Mouse (Mus musculus) neural tube, embryonic 13.5 days (tissue): ENCODE measurements around the gene Dync1i2. TPM values are rescaled to one million over a fixed set of nuclear protein-coding genes. Genes with fewer than 3 reads are reported as not detected.

ENCODE experiments used
- ATAC-seq: fragments of 200-750 bp; cut with Nextera tagmentation; 2 replicates; pipeline ENCODE4 v1.8.0; 2017; ENCODE audit warnings: low read depth, mild to moderate bottlenecking, moderate TSS enrichment, moderate library complexity
- H3K27ac ChIP-seq: fragments of 300-500 bp; sonication (generic); replicated peaks from 2 replicates; pipeline ENCODE4 v1.5.1; 2015; ENCODE audit warnings: moderate library complexity, mild to moderate bottlenecking, inconsistent platforms
- H3K27me3 ChIP-seq: fragments of 300-500 bp; sonication (generic); 2 replicates; pipeline ENCODE4 v1.6.1; 2015; ENCODE audit warnings: mild to moderate bottlenecking, inconsistent platforms
- H3K36me3 ChIP-seq: fragments of 300-500 bp; sonication (generic); 2 replicates; pipeline ENCODE4 v1.6.1; 2015; ENCODE audit warnings: mild to moderate bottlenecking, inconsistent platforms
- H3K4me1 ChIP-seq: fragments of 300-500 bp; sonication (generic); replicated peaks from 2 replicates; pipeline ENCODE4 v1.6.1; 2015; ENCODE audit warnings: inconsistent platforms
- H3K4me2 ChIP-seq: fragments of 300-500 bp; sonication (generic); 2 replicates; pipeline ENCODE4 v1.6.1; 2015; ENCODE audit warnings: inconsistent platforms, mild to moderate bottlenecking, moderate library complexity
- H3K4me3 ChIP-seq: fragments of 300-500 bp; sonication (generic); 2 replicates; pipeline ENCODE4 v1.5.1; 2015; ENCODE audit warnings: mild to moderate bottlenecking, inconsistent platforms
- H3K9ac ChIP-seq: fragments of 300-500 bp; sonication (generic); 2 replicates; pipeline ENCODE4 v1.6.1; 2015; ENCODE audit warnings: moderate library complexity, mild to moderate bottlenecking, inconsistent platforms
- H3K9me3 ChIP-seq: fragments of 300-500 bp; sonication (generic); 2 replicates; pipeline ENCODE4 v1.6.1; 2016; ENCODE audit warnings: inconsistent platforms
- WGBS: fragments of 180-500 bp; shearing (Covaris S2); methylation state at CpG from one replicate; pipeline ENCODE4 v1.1.7; 2015; 5-methylcytosine and 5-hydroxymethylcytosine counted together
- polyA plus RNA-seq: library from polyadenylated mRNA; unstranded; fragments of >200 nt; fragmentation: Nextera tagmentation; extraction: Ambion mirVana; gene quantifications from 2 replicates; pipeline ENCODE4 v1.2.1, GENCODE M21; 2015

Dync1i2 gene
- polyA plus RNA-seq, 1 experiment from 2014 or later, result 194 TPM

DNA sequence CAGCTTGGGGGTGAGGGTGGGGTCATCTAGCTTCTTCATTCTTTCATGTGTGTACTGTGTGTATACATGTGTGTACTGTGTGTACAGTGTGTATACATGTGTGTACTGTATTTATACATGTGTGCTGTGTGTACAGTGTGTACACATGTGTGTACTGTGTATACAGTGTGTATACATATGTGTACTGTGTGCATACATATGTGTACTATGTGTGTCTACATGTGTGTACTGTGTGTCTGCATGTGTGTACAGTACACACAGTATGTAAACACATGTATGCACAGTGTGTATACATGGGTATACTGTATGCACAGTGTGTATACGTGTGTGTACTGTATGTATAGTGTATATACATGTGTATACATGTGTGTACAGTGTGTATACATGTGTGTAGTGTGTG is 70.5 kb downstream of the Dync1i2 start:
- Histone ChIP-seq H3K4me1 (peaks cover 15% of the 10 kb centered on the region), H3K27ac (no peak overlapping the region), H3K4me2 (no peak overlapping the region), H3K27me3 (no peaks in the 10 kb centered on the region), H3K4me3 (no peak overlapping the region), H3K36me3 (peaks cover 23% of the 10 kb centered on the region), H3K9ac (no peak overlapping the region), H3K9me3 (no peaks in the 10 kb centered on the region)
- WGBS, result 84% methylated on average over 1 of the region's 1 CpGs
- ATAC-seq, result no peak

DNA sequence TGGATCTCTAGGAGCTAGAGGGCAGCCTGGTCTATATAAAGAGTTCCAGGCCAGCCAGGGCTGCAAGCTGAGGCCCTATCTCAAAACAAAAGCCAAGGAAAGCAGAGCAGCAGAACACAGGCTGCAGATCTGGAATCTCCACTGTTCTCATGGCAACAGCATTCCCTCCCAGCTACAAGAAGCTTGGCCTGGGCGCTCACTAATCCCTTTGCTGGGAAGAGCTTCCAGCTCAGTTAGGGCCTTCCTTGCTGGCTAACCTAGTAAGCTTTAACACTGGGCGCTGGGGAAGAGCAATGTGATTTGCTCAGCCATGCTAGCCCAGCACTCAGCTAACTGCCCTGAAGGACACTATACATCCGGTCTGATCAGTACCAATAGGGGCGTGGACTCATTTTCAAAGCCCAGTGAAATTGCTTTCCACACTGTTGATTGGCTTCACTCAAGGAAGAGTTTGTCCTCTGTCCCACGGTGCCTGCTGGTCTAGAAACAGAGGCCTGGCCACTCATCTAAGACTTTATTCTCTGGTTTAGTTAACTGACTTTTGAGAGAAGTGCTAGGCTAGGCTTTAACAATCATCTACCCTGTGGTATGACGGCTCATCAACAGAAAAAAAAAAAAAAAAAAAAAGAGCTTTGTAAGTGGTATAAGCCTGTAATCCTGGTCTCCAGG is 78.7 kb downstream of the Dync1i2 start:
- no peak overlapping the region for H3K27ac ChIP-seq
- 64% methylated on average over 6 of the region's 6 CpGs for WGBS
- H3K9me3 ChIP-seq, result no peaks in the 10 kb centered on the region
- H3K36me3 ChIP-seq, result peaks cover 4% of the 10 kb centered on the region
- no peak overlapping the region for H3K4me3 ChIP-seq
- no peak for ATAC-seq
- H3K4me1 ChIP-seq, result peaks cover 19% of the 10 kb centered on the region
- H3K27me3 ChIP-seq, result no peaks in the 10 kb centered on the region
- no peak overlapping the region for H3K9ac ChIP-seq
- H3K4me2 ChIP-seq, result no peak overlapping the region

DNA sequence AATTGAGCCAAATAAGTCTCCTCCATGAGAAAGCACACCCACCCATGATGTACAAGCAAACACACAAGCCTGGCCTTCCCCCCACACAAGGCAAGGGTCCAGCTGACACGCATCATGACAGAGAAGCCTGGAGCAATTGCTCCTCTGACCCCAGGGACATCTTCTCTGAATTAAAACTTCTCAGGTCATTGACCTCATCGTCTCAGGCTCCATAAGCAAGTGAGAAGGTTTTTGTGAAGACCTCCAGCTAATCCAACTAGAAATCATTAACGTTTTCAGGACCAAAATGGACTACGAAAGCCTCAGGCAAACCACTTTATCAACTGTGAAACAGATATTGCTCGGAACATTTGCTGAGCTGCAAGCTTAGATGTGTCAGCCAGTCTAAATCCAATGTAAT is 80.1 kb downstream of the Dync1i2 start:
- Histone ChIP-seq H3K4me2 (no peak overlapping the region), H3K4me1 (peaks cover 19% of the 10 kb centered on the region), H3K36me3 (peaks cover 7% of the 10 kb centered on the region), H3K9me3 (no peaks in the 10 kb centered on the region), H3K27me3 (no peaks in the 10 kb centered on the region), H3K9ac (no peak overlapping the region), H3K4me3 (no peak overlapping the region), H3K27ac (no peak overlapping the region)
- ATAC-seq, result no peak
- WGBS, result 47% methylated on average over 5 of the region's 5 CpGs

DNA sequence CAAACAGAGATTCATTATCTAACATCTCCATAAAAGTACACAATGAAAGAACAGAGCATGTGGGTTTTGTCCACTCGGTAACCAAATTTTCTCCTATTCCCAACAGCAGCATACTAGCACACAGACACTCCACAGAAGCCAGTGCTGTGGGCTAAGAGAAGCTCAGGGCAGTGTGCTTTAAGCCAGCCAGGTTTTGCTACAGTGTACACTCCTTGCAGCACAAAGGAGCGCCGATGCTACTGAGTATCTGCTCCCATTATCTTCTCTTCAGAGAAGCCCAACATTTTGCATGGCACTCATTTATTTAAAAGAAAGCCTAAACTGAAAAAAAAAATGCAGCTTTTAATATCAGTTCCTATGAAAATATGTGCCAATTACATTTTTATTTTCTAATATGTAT is 82.5 kb downstream of the Dync1i2 start:
- 79% methylated on average over 3 of the region's 3 CpGs for WGBS
- Histone ChIP-seq H3K4me2 (no peak overlapping the region), H3K4me3 (no peak overlapping the region), H3K9ac (no peak overlapping the region), H3K36me3 (peaks cover 23% of the 10 kb centered on the region), H3K27ac (no peak overlapping the region), H3K9me3 (no peaks in the 10 kb centered on the region), H3K27me3 (no peaks in the 10 kb centered on the region), H3K4me1 (peaks cover 19% of the 10 kb centered on the region)
- no peak for ATAC-seq

DNA sequence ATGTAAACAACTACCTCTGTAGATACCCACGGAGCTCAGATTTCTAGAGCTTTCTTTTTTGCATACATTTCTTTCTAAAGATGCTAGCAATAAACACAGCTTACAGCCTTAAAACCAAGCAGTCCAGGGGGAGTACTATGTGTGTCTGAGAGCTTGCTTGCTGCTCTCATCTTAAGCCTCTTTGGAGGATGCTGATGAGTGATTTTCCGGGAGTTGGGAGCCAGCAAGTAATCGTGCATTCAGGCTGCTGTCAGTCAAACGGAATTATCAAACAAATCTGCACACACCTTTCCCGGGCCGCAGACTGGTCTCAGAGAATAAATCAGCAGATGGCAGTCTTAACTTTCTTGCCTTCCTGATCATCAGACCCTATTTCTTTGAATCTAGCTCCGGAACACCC is 83.0 kb downstream of the Dync1i2 start:
- no peak for ATAC-seq
- no peaks in the 10 kb centered on the region for H3K9me3 ChIP-seq
- H3K9ac ChIP-seq, result no peak overlapping the region
- no peak overlapping the region for H3K4me3 ChIP-seq
- no peak overlapping the region for H3K4me2 ChIP-seq
- peaks cover 22% of the 10 kb centered on the region for H3K36me3 ChIP-seq
- peak overlapping the region; percentile 14; the same call in 1 of the 2 replicates for H3K27ac ChIP-seq
- no peaks in the 10 kb centered on the region for H3K27me3 ChIP-seq
- WGBS, result 50% methylated on average over 7 of the region's 7 CpGs
- peaks cover 19% of the 10 kb centered on the region for H3K4me1 ChIP-seq

DNA sequence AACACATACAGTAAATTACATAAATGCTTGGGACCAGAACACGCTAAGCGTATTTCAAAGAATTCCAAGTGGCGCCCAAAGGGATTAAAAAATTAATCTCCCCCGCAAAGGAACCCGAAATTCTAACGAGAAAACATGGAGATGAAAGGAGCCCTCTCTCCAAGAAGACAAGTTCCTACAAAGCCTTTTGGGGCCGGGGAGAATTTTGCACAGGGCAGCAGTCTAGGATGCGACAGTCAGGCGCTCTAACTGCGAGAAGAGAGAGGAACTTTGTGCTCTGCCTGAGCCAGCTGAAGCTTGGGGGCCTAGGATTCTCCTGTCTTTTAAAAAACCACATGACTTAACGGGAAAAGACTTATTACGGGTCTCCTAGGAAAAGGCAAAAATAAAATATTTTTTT is 84.3 kb downstream of the Dync1i2 start:
- no peaks in the 10 kb centered on the region for H3K27me3 ChIP-seq
- peaks cover 14% of the 10 kb centered on the region for H3K4me1 ChIP-seq
- H3K4me2 ChIP-seq, result no peak overlapping the region
- no peak for ATAC-seq
- no peak overlapping the region for H3K4me3 ChIP-seq
- H3K9ac ChIP-seq, result no peak overlapping the region
- no peaks in the 10 kb centered on the region for H3K9me3 ChIP-seq
- no peak overlapping the region for H3K27ac ChIP-seq
- 89% methylated on average over 12 of the region's 12 CpGs for WGBS
- peaks cover 19% of the 10 kb centered on the region; the same call in 1 of the 2 replicates for H3K36me3 ChIP-seq

DNA sequence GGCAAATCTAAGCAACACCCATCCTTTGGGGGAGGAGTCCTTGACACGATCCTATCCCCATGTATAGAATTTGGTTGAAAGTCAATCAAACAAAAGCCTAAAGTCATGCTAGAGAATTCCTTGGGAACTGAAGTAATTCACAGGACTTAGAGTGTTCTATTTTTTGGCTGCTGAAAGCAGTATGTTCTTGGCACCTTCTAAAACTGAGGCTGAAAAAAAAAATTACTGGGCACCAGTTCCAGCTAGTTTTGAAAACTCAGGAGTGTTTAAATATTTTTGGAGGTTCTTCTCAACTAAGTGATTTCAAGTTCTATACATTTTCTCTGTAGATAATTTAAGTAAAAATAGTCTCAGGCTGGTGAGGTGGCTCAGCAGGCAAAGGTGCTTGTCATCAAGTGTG is 86.0 kb downstream of the Dync1i2 start:
- Histone ChIP-seq H3K27me3 (no peaks in the 10 kb centered on the region), H3K36me3 (peaks cover 19% of the 10 kb centered on the region; the same call in 1 of the 2 replicates), H3K27ac (no peak overlapping the region), H3K9ac (no peak overlapping the region), H3K4me3 (no peak overlapping the region), H3K4me2 (no peak overlapping the region), H3K4me1 (peaks cover 16% of the 10 kb centered on the region; the same call in 1 of the 2 replicates), H3K9me3 (no peaks in the 10 kb centered on the region)
- no peak for ATAC-seq
- WGBS, result 93% methylated on average over 1 of the region's 1 CpGs

DNA sequence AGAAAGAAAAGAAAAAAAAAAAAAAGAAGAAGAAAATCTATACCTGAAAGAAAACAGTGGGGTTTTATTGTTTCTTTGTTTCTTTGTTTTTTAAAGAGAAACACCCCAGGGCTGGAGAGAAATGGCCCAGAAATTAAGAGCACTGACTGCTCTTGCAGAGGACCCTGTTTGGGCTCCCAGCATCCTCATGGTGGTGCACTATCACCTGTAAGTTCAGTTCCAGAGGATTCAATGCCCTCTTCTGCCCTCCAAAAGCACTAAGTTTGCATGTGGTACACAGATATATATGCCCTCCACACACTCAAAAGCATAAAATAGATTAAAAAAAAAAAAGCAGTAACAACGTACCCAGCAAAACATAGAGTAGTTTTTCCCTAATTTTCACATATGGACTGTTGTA is 87.2 kb downstream of the Dync1i2 start:
- no peak overlapping the region for H3K9ac ChIP-seq
- no peak overlapping the region for H3K27ac ChIP-seq
- no peak for ATAC-seq
- H3K4me3 ChIP-seq, result no peak overlapping the region
- no peaks in the 10 kb centered on the region for H3K27me3 ChIP-seq
- 100% methylated on average over 1 of the region's 1 CpGs for WGBS
- no peaks in the 10 kb centered on the region for H3K9me3 ChIP-seq
- peaks cover 19% of the 10 kb centered on the region; the same call in 1 of the 2 replicates for H3K36me3 ChIP-seq
- no peak overlapping the region for H3K4me2 ChIP-seq
- H3K4me1 ChIP-seq, result peaks cover 25% of the 10 kb centered on the region

DNA sequence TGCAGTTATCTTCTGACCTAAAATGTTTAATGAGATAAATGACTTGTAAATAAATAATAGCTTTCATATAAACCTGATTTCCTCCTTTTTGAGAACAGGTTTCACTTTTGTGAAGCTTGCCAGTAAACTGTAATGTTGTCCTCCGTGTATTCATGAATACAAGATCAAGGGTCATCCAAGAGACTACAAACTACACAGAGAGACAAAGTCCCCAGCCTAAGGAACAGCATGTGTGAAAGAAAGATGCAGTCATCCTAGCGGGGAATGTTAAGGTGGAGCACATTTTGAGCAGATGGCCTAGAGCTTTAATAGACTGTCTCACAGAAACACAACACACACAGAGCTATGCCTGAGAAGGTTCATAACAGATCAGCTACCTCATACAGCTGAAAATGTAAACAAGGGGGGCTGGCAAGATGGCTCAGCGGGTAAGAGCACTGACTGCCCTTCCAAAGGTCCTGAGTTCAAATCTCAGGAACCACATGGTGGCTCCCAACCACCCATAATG is 90.7 kb downstream of the Dync1i2 start:
- no peak overlapping the region for H3K9ac ChIP-seq
- 59% methylated on average over 3 of the region's 3 CpGs for WGBS
- H3K4me1 ChIP-seq, result peaks cover 27% of the 10 kb centered on the region
- ATAC-seq, result no peak
- H3K9me3 ChIP-seq, result no peaks in the 10 kb centered on the region
- no peaks in the 10 kb centered on the region for H3K27me3 ChIP-seq
- no peak overlapping the region for H3K4me2 ChIP-seq
- H3K27ac ChIP-seq, result no peak overlapping the region
- H3K36me3 ChIP-seq, result peaks cover 21% of the 10 kb centered on the region; the same call in 1 of the 2 replicates
- H3K4me3 ChIP-seq, result no peak overlapping the region

DNA sequence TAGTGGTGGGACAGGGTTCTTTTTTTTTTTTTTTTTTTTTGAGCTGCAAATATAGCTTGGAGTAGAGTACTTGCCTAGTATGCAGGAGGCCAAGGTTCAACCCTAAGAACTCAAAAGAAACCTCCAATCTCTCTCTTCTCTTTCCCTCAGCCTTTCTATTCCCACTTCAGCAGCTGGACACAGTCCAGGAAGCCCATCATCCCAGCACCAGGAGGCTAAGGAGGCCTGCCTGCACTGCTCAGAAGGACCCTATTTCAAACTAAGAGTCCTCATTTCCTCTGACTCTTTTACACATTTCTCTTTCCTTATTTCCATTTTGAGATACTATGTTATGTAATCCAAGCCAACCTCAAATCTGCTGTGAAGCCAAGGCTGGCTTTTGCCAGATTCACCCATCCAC is 91.7 kb downstream of the Dync1i2 start:
- no peak overlapping the region for H3K9ac ChIP-seq
- no peak for ATAC-seq
- no peak overlapping the region for H3K27ac ChIP-seq
- peaks cover 22% of the 10 kb centered on the region for H3K36me3 ChIP-seq
- H3K27me3 ChIP-seq, result no peaks in the 10 kb centered on the region
- no peak overlapping the region for H3K4me2 ChIP-seq
- no peaks in the 10 kb centered on the region for H3K9me3 ChIP-seq
- H3K4me1 ChIP-seq, result peaks cover 27% of the 10 kb centered on the region
- H3K4me3 ChIP-seq, result no peak overlapping the region

DNA sequence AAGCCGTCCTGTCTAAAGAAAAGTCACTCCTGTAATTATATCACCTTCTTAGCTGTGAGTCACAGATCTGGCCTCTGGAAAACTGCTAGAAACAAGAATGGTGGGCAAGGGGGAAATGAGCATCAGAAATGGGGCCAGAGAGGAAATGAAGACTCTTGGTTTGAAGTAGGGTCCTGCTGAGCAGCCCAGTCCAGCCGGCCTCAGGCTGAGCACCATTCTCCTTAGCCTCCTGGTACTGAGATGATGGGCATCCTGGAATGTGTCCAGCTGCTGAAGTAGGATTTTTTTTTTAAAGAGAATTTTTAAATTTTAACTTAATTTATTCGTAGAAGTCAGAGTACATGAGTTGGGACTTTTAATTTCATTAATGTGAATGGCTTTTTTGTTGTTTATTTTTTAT is 93.3 kb downstream of the Dync1i2 start:
- peaks cover 27% of the 10 kb centered on the region for H3K4me1 ChIP-seq
- H3K4me3 ChIP-seq, result no peak overlapping the region
- no peaks in the 10 kb centered on the region for H3K9me3 ChIP-seq
- H3K27me3 ChIP-seq, result no peaks in the 10 kb centered on the region
- no peak overlapping the region for H3K4me2 ChIP-seq
- peaks cover 21% of the 10 kb centered on the region for H3K36me3 ChIP-seq
- H3K9ac ChIP-seq, result no peak overlapping the region
- H3K27ac ChIP-seq, result 0 out of 2 replicates have a peak overlapping the region, but pooled peaks have one; percentile 9
- WGBS, result 47% methylated on average over 3 of the region's 3 CpGs
- ATAC-seq, result no peak

DNA sequence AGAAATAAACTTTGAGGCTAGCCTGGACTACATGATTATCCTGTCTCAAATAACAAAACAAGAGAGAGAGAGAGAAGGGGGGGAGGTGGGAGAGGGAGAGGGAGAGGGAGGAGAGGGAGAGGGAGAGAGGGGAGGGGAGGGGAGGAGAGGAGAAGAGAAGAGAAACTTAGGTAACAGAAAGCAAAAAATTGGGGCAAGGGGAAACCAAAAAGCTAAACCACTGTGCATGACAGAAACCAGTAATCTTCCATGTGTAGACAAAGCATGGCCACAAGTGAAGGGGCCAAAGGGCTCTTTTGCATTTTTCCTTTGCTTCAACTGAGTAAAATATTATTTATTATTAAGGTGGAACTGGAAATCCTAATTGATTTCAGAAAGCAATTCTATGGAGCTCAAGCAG is 94.9 kb downstream of the Dync1i2 start:
- ATAC-seq, result no peak
- H3K36me3 ChIP-seq, result peaks cover 36% of the 10 kb centered on the region
- H3K4me3 ChIP-seq, result no peak overlapping the region
- H3K9ac ChIP-seq, result no peak overlapping the region
- H3K27me3 ChIP-seq, result no peaks in the 10 kb centered on the region
- peaks cover 24% of the 10 kb centered on the region for H3K4me1 ChIP-seq
- H3K27ac ChIP-seq, result no peak overlapping the region
- no peak overlapping the region for H3K4me2 ChIP-seq
- H3K9me3 ChIP-seq, result no peaks in the 10 kb centered on the region

DNA sequence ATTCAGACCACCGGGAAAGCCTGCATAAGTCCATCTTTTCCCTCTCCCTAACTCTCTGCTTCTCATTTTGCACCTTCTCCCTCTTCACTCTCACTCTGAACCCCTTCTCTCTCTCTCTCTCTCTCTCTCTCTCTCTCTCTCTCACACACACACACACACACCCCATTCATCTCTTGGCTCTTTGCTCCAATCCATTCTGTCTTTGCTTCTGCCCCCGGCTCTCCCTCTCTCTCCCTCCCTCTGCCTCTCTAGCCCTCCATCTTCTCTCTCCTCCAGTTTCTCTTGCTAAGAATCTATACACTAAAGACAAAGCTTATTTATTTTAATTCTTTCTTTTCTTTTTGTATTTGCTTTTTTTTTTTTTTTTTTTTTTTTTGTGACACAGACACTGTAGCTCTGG is 98.2 kb downstream of the Dync1i2 start:
- Histone ChIP-seq H3K9ac (no peak overlapping the region), H3K4me2 (no peak overlapping the region), H3K4me3 (no peak overlapping the region), H3K4me1 (peaks cover 4% of the 10 kb centered on the region), H3K9me3 (no peaks in the 10 kb centered on the region), H3K36me3 (peaks cover 54% of the 10 kb centered on the region), H3K27ac (no peak overlapping the region), H3K27me3 (no peaks in the 10 kb centered on the region)
- no peak for ATAC-seq
- WGBS, result 40% methylated on average over 2 of the region's 2 CpGs
